Mouse (Mus musculus): Measurements from ENCODE around the gene Asb8. TPM values are rescaled to one million over a fixed set of nuclear protein-coding genes. Genes with fewer than 3 reads are reported as not detected.

Gene Asb8
- polyA plus RNA-seq, 1 experiment: 18.8 TPM

GRCm38 (mm10) chr15:98089421-98090183 is 75.8 kb downstream of the Asb8 start:
- peak overlapping the region; percentile 53 for H3K4me3 ChIP-seq (ENCODE audit: extremely low read depth, insufficient read depth, insufficient read length)
- peak overlapping the region; percentile 73 for H3K27ac ChIP-seq (ENCODE audit: insufficient read depth, low read length)
- WGBS: 19% methylated on average over 9 of the region's 9 CpGs

GRCm38 (mm10) chr15:98088889-98089288 is 76.5 kb downstream of the Asb8 start:
- Histone ChIP-seq H3K27ac (ENCODE audit: insufficient read depth, low read length) (peak overlapping the region; percentile 66), H3K4me1 (ENCODE audit: control insufficient read depth, insufficient read depth, insufficient read length) (peaks cover 7% of the 10 kb centered on the region), H3K4me3 (ENCODE audit: extremely low read depth, insufficient read depth, insufficient read length) (peak overlapping the region; percentile 41; the same call in 1 of the 2 replicates), H3K36me3 (ENCODE audit: control insufficient read depth, insufficient read depth, low read length) (peaks cover 10% of the 10 kb centered on the region), H3K27me3 (ENCODE audit: control insufficient read depth, insufficient read depth, low read length) (no peaks in the 10 kb centered on the region)
- WGBS: 9% methylated on average over 1 of the region's 1 CpGs
- no peak for TF ChIP-seq CTCF (IDR thresholded peaks at IDR 0.05; ENCODE audit: extremely low read depth, insufficient read depth, insufficient read length, insufficient replicate concordance)
- no peak for TF ChIP-seq POLR2A (IDR thresholded peaks at IDR 0.05; ENCODE audit: low read depth, low read length)
- DNase-seq (ENCODE audit: low read depth in 1 of 2, low spot score in 2 of 2): no peak

More at GRCm38 (mm10) chr15:98089421-98090183, 75.8 kb downstream of the Asb8 start:
- H3K36me3 ChIP-seq (ENCODE audit: control insufficient read depth, insufficient read depth, low read length): peaks cover 10% of the 10 kb centered on the region
- no peaks in the 10 kb centered on the region for H3K27me3 ChIP-seq (ENCODE audit: control insufficient read depth, insufficient read depth, low read length)
- peak; percentile 40 to 62 for DNase-seq (ENCODE audit: low read depth in 1 of 2, low spot score in 2 of 2)
- TF ChIP-seq CTCF (IDR thresholded peaks at IDR 0.05; ENCODE audit: extremely low read depth, insufficient read depth, insufficient read length, insufficient replicate concordance): peak; percentile 19; the same call in 1 of the 2 replicates
- TF ChIP-seq POLR2A (IDR thresholded peaks at IDR 0.05; ENCODE audit: low read depth, low read length): no peak
- H3K4me1 ChIP-seq (ENCODE audit: control insufficient read depth, insufficient read depth, insufficient read length): peaks cover 7% of the 10 kb centered on the region

Other genes with a start within 250 kb of the Asb8 start
- 17.2 and 22.9 TPM in 2 replicates for gene Tmem106c, start 201.4 kb downstream of the Asb8 start, polyA plus RNA-seq (2012; rRNA removed)
- gene Col2a1, start 160.9 kb downstream of the Asb8 start, polyA plus RNA-seq (2012; rRNA removed): 0.02 TPM in 2 replicates
- 6.4 and 7.8 TPM in 2 replicates for gene Pfkm, start 73.0 kb downstream of the Asb8 start, polyA plus RNA-seq (2012; rRNA removed)
- 9.9 and 11.4 TPM in 2 replicates for gene Senp1, start 71.9 kb downstream of the Asb8 start, polyA plus RNA-seq (2012; rRNA removed)
- 0.84 and 0.88 TPM in 2 replicates for gene Ccdc184, start 1.5 kb upstream of the Asb8 start, polyA plus RNA-seq (2012; rRNA removed)
- gene Olfr288, start 29.9 kb upstream of the Asb8 start, polyA plus RNA-seq (2012; rRNA removed): not detected in 2 replicates
- not detected in 2 replicates for gene Gm44579, start 55.4 kb upstream of the Asb8 start, polyA plus RNA-seq (2012; rRNA removed)
- gene Olfr287, start 55.4 kb upstream of the Asb8 start, polyA plus RNA-seq (2012; rRNA removed): not detected in 2 replicates
- not detected in 2 replicates for gene Olfr286, start 68.8 kb upstream of the Asb8 start, polyA plus RNA-seq (2012; rRNA removed)
- gene H1fnt, start 91.7 kb upstream of the Asb8 start, polyA plus RNA-seq (2012; rRNA removed): not detected in 2 replicates
- 0.09 and 0.22 TPM in 2 replicates for gene Zfp641, start 130.5 kb upstream of the Asb8 start, polyA plus RNA-seq (2012; rRNA removed)
- gene Olfr285, start 151.7 kb upstream of the Asb8 start, polyA plus RNA-seq (2012; rRNA removed): not detected in 2 replicates
- gene Olfr284, start 175.4 kb upstream of the Asb8 start, polyA plus RNA-seq (2012; rRNA removed): not detected in 2 replicates
- gene Olfr283, start 215.3 kb upstream of the Asb8 start, polyA plus RNA-seq (2012; rRNA removed): not detected in 2 replicates

All from spleen, adult 2 months (tissue).